Mouse (Mus musculus) urinary bladder, postnatal 25 days (tissue): ENCODE results near the gene Plcxd2.

Source experiments
- DNase-seq: peaks from one replicate; pipeline ENCODE4 v3.0.0; 2022; ENCODE audit warnings: low spot score

The Plcxd2 gene

GRCm38 (mm10) chr16:45986236-45986635, 23.8 kb downstream of the Plcxd2 start:
- no peak for DNase-seq

GRCm38 (mm10) chr16:45984610-45985606, 25.1 kb downstream of the Plcxd2 start:
- DNase-seq, result no peak

- DNase-seq, result no peak
These were observed 33.8 kb downstream of the Plcxd2 start for GRCm38 (mm10) chr16:45976251-45976650.

GRCm38 (mm10) chr16:45973959-45974686, 35.9 kb downstream of the Plcxd2 start:
- DNase-seq, result no peak

GRCm38 (mm10) chr16:45970187-45970586, 39.8 kb downstream of the Plcxd2 start:
- no peak for DNase-seq

- no peak for DNase-seq
These were observed 41.3 kb downstream of the Plcxd2 start for GRCm38 (mm10) chr16:45968716-45969115.

GRCm38 (mm10) chr16:45967471-45967870, 42.5 kb downstream of the Plcxd2 start:
- peak; percentile 78 for DNase-seq

- no peak for DNase-seq
These were observed 43.4 kb downstream of the Plcxd2 start for GRCm38 (mm10) chr16:45966604-45967003.

GRCm38 (mm10) chr16:45964777-45965176, 45.2 kb downstream of the Plcxd2 start:
- DNase-seq, result no peak

GRCm38 (mm10) chr16:45963837-45964236, 46.2 kb downstream of the Plcxd2 start:
- no peak for DNase-seq

- DNase-seq, result no peak
These were observed 46.9 kb downstream of the Plcxd2 start for GRCm38 (mm10) chr16:45963088-45963487.

GRCm38 (mm10) chr16:45960978-45961377, 49.0 kb downstream of the Plcxd2 start:
- no peak for DNase-seq

- no peak for DNase-seq
These were observed 53.5 kb downstream of the Plcxd2 start for GRCm38 (mm10) chr16:45956390-45956950.

GRCm38 (mm10) chr16:45953394-45953793, 56.6 kb downstream of the Plcxd2 start, which contains the start of gene Phldb2:
Gene Phldb2, minus strand, starts transcription at chr16:45953598.
- no peak for DNase-seq

GRCm38 (mm10) chr16:45952501-45952900, 57.5 kb downstream of the Plcxd2 start:
- no peak for DNase-seq

GRCm38 (mm10) chr16:45952035-45952434, 58.0 kb downstream of the Plcxd2 start:
- DNase-seq, result no peak

- DNase-seq, result no peak
These were observed 63.7 kb downstream of the Plcxd2 start for GRCm38 (mm10) chr16:45946335-45946734.

- no peak for DNase-seq
These were observed 64.4 kb downstream of the Plcxd2 start for GRCm38 (mm10) chr16:45945649-45946048.

- no peak for DNase-seq
These were observed 64.8 kb downstream of the Plcxd2 start for GRCm38 (mm10) chr16:45945174-45945631.

GRCm38 (mm10) chr16:45942169-45942891, 67.7 kb downstream of the Plcxd2 start:
- no peak for DNase-seq

GRCm38 (mm10) chr16:45940701-45941100, 69.3 kb downstream of the Plcxd2 start:
- DNase-seq, result no peak

GRCm38 (mm10) chr16:45939436-45939835, 70.6 kb downstream of the Plcxd2 start:
- no peak for DNase-seq
